In the genomic region with DNA sequence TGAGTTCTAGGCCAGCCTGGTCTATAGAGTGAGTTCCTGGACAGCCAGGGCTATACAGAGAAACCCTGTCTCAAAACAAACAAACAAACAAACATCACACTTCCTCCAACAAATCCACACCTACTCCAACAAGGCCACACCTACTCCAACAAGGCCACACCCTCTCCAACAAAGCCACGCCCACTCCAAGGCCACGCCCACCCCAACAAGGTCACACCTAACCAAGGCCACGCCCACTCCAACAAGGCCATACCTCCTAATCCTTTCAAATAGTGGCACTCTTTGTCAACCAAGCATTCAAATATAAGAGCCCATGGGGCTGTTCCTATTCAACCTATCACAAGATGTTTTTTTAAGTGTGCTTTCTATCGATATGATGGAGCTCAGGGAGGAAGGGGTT, we compare ENCODE assay signal across 28 mouse cellular contexts. TPM values are rescaled to one million over a fixed set of nuclear protein-coding genes. Genes with fewer than 3 reads are reported as not detected.
DNase-seq lines count a peak whose midpoint lies in the region; ATAC-seq lines count a peak whose summit lies in the region.
"Had no signal": no experiment of that assay in that cellular context is flagged by ENCODE, and none has a peak within 500 bp of the region (broad histone marks: within the 10 kb centered on the region; RNA-seq: fewer than 3 reads in every experiment).

No protein-coding gene starts in this region.

- no peak overlapping the region for H3K27ac ChIP-seq in liver, embryonic 12.5 days
- no peak overlapping the region for H3K27ac ChIP-seq in forebrain, embryonic 13.5 days
- H3K27ac ChIP-seq: embryonic facial prominence, embryonic 10.5 days; embryonic facial prominence, embryonic 13.5 days; forebrain, embryonic 10.5 days; heart, adult 2 months; hindbrain, embryonic 12.5 days; hindbrain, embryonic 15.5 days; intestine, embryonic 15.5 days had no signal

- H3K4me2 ChIP-seq in liver, embryonic 12.5 days: no peak overlapping the region
- H3K4me2 ChIP-seq in forebrain, embryonic 13.5 days: no peak overlapping the region
- H3K4me2 ChIP-seq: embryonic facial prominence, embryonic 13.5 days; heart, embryonic 11.5 days; hindbrain, embryonic 12.5 days; hindbrain, embryonic 15.5 days; intestine, embryonic 15.5 days had no signal

- no peak for ATAC-seq in liver, embryonic 12.5 days
- no peak for ATAC-seq in erythroid progenitor cell, adult 5-6 weeks (replicated peaks; ENCODE audit: low FRiP score, poor library complexity, severe bottlenecking)
- no peak for ATAC-seq in forebrain, embryonic 13.5 days
- ATAC-seq: CD4-positive, CD25-positive, alpha-beta regulatory T cell, adult 4 months; forebrain, embryonic 14.5 days; forebrain, postnatal 0 days; intestine, embryonic 15.5 days had no signal

- no peaks in the 10 kb centered on the region for H3K36me3 ChIP-seq in liver, embryonic 12.5 days
- no peaks in the 10 kb centered on the region for H3K36me3 ChIP-seq in forebrain, embryonic 13.5 days (ENCODE audit: poor library complexity, severe bottlenecking)
- H3K36me3 ChIP-seq: embryonic facial prominence, embryonic 10.5 days; embryonic facial prominence, embryonic 13.5 days; forebrain, embryonic 10.5 days; hindbrain, embryonic 12.5 days; hindbrain, embryonic 15.5 days; intestine, embryonic 15.5 days had no signal

- DNase-seq in liver: peak; percentile 18
- peak; percentile 36 for DNase-seq in ES-CJ7 (ENCODE audit: low read depth, low spot score)
- peak; percentile 8 for DNase-seq in c-Kit-negative CD71-positive TER-119-positive erythroid progenitor cells, embryonic 14.5 days (ENCODE audit: low read depth, low spot score)
- no peak for DNase-seq in kidney, postnatal 25 days
- DNase-seq: adrenal gland, adult 2 months; adrenal gland, postnatal 14 days; cerebellum, adult 11-12 months; cerebellum, adult 8-10 months; cerebellum, postnatal 10 days; cerebellum, postnatal 36 days; embryo, embryonic 11 days; forebrain, postnatal 0 days; gastrocnemius, postnatal 25 days; heart, adult 2 months had no signal

- no peaks in the 10 kb centered on the region; the same call in 1 of the 2 replicates for H3K9me3 ChIP-seq in liver, embryonic 12.5 days (replicated peaks)
- H3K9me3 ChIP-seq in forebrain, embryonic 13.5 days (replicated peaks): no peaks in the 10 kb centered on the region
- H3K9me3 ChIP-seq: hindbrain, embryonic 15.5 days; intestine, embryonic 15.5 days had no signal

- H3K9ac ChIP-seq in liver, embryonic 12.5 days: no peak overlapping the region
- H3K9ac ChIP-seq in forebrain, embryonic 13.5 days: no peak overlapping the region
- H3K9ac ChIP-seq: embryonic facial prominence, embryonic 13.5 days; forebrain, postnatal 0 days; hindbrain, embryonic 12.5 days; hindbrain, embryonic 15.5 days; intestine, embryonic 15.5 days had no signal

- H3K4me1 ChIP-seq in liver, embryonic 12.5 days: 0 out of 2 replicates have a peak, but pooled peaks cover 5% of the 10 kb centered on the region
- H3K4me1 ChIP-seq in forebrain, embryonic 13.5 days: no peaks in the 10 kb centered on the region
- H3K4me1 ChIP-seq: hindbrain, embryonic 15.5 days; intestine, embryonic 15.5 days had no signal

- WGBS in liver, embryonic 12.5 days (ENCODE audit: insufficient replicate concordance): 53% methylated on average over 4 of the region's 4 CpGs
- WGBS in forebrain, embryonic 13.5 days: 84% methylated on average over 4 of the region's 4 CpGs

- H3K4me3 ChIP-seq in liver, embryonic 12.5 days: no peak overlapping the region
- no peak overlapping the region for H3K4me3 ChIP-seq in forebrain, embryonic 13.5 days
- H3K4me3 ChIP-seq: embryonic facial prominence, embryonic 10.5 days; embryonic facial prominence, embryonic 13.5 days; erythroblast, embryonic 14.5 days; forebrain, embryonic 10.5 days; heart, adult 2 months; hindbrain, embryonic 12.5 days; hindbrain, embryonic 15.5 days; intestine, embryonic 15.5 days had no signal

- H3K27me3 ChIP-seq in liver, embryonic 12.5 days (replicated peaks): no peaks in the 10 kb centered on the region
- no peaks in the 10 kb centered on the region for H3K27me3 ChIP-seq in forebrain, embryonic 13.5 days
- H3K27me3 ChIP-seq: embryonic facial prominence, embryonic 13.5 days; hindbrain, embryonic 12.5 days; hindbrain, embryonic 15.5 days; intestine, embryonic 15.5 days had no signal

RNA-seq across cellular contexts. Expression of gene Afap1l2, which starts 18.5 kb away (rescaled TPM):
- polyA plus RNA-seq in liver, embryonic 12.5 days (2016; fragmentation: Nextera tagmentation; extraction: Ambion mirVana): 1.2 and 1.3 TPM in 2 replicates
- total RNA-seq in erythroid progenitor cell, adult 5-6 weeks (2015; ENCODE audit: low replicate concordance): not detected in 2 replicates
- total RNA-seq in erythroid progenitor cell, adult 5-6 weeks (2017; ENCODE audit: low replicate concordance): not detected in 2 replicates
- 2.7 and 2.8 TPM in 2 replicates for polyA plus RNA-seq in forebrain, embryonic 13.5 days (2015; fragmentation: Nextera tagmentation; extraction: Ambion mirVana)
- total RNA-seq: hematopoietic stem cell, adult 5-6 weeks had no signal
- polyA plus RNA-seq: CD4-positive, CD25-positive, alpha-beta regulatory T cell, adult 4 months; erythroblast, embryonic 14.5 days had no signal

Comparison
In these comparisons a context has a peak if more than half of its experiments do, and no peak if none do; other contexts are left out.
1. DNase-seq: peak in liver (single experiment), ES-CJ7 (single experiment) and c-Kit-negative CD71-positive TER-119-positive erythroid progenitor cells, embryonic 14.5 days (single experiment); none in kidney, postnatal 25 days (0 of 2).